Mouse (Mus musculus): ENCODE measurements around the gene Il13. TPM values are rescaled to one million over a fixed set of nuclear protein-coding genes. Genes with fewer than 3 reads are reported as not detected.

Il13 gene
- not detected in 4 replicates for total RNA-seq (2023; ENCODE audit: inconsistent age)

DNA sequence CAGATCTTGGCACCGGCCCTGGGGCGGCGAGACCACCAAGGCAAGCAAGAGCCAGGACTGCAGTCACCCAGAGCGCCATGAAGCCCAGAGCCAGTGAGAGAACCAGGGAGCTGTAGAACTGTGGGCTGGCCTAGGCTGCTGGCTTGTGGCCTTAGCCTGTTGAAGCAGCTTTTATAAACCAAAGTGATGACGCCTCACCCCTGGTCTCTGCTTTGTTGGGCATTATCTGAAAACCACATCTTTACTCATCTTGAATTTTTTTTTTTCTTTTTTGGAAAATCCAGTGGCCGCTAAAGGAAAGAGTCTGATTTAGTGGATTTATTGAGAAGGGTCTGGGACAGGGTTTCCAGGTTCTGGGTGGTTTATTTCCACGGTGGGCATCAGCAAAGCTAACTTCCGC, at the start of gene Il13:
TSS of gene Il13 (minus strand) at position 147 of the 400 bp plus-strand sequence.

DNA sequence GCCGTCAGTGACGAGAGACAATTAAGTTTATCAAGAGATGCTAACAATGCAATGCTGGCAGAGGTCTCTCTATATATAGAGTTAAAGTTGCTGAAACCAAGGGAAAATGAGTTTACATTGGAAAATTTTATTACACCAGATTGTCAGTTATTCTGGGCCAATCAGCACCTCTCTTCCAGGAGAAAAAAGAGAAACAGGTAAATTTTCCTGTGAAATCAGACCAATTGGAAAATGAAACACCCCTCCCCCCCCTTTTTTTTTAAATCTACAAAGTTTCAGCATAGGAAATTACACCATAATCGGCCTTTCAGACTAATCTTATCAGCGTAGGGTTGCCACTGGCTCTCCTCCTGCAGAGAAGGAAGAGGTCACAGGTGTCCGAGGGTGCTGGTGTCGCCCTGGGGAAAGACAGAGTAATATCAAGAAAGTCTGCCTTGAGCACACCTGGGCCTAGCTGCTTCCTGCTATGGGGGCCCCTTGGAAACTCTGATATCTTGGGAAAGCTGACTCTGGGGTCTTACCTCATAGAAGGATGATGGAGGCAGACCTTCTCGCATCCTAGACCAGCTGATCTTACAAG, 15.8 kb downstream of the Il13 start, which contains the start of gene Il4:
TSS of gene Il4 (minus strand) at position 51 of the 580 bp plus-strand sequence.

Other genes starting within 250 kb of the Il13 start
- not detected in 4 replicates for gene Leap2, start 211.5 kb downstream of the Il13 start, total RNA-seq (2023; ENCODE audit: inconsistent age)
- gene Uqcrq, start 203.9 kb downstream of the Il13 start, total RNA-seq (2023; ENCODE audit: inconsistent age): 138 to 153 TPM (median 150 TPM) in 4 replicates
- 0.39 to 0.94 TPM (median 0.77 TPM) in 4 replicates for gene Gdf9, start 203.7 kb downstream of the Il13 start, total RNA-seq (2023; ENCODE audit: inconsistent age)
- gene Gm10447, start 177.6 kb downstream of the Il13 start, total RNA-seq (2023; ENCODE audit: inconsistent age): not detected in 4 replicates
- gene Shroom1, start 177.5 kb downstream of the Il13 start, total RNA-seq (2023; ENCODE audit: inconsistent age): not detected in 4 replicates
- gene Gm9837, start 164.2 kb downstream of the Il13 start, total RNA-seq (2023; ENCODE audit: inconsistent age): not detected in 4 replicates
- gene Gm9945, start 154.5 kb downstream of the Il13 start, total RNA-seq (2023; ENCODE audit: inconsistent age): not detected in 4 replicates
- gene Sowaha, start 154.4 kb downstream of the Il13 start, total RNA-seq (2023; ENCODE audit: inconsistent age): not detected in 4 replicates
- 0.22 to 0.54 TPM in 2 of 4 replicates, not detected in the others for gene Sept8, start 115.4 kb downstream of the Il13 start, total RNA-seq (2023; ENCODE audit: inconsistent age)
- gene Kif3a, start 67.3 kb downstream of the Il13 start, total RNA-seq (2023; ENCODE audit: inconsistent age): 3.0 to 8.7 TPM (median 6.1 TPM) in 4 replicates
- not detected in 4 replicates for gene Il4, start 16.0 kb downstream of the Il13 start, total RNA-seq (2023; ENCODE audit: inconsistent age)
- gene Rad50, start 72.6 kb upstream of the Il13 start, total RNA-seq (2023; ENCODE audit: inconsistent age): 27.9 to 36.2 TPM (median 28.8 TPM) in 4 replicates
- not detected in 4 replicates for gene Il5, start 86.1 kb upstream of the Il13 start, total RNA-seq (2023; ENCODE audit: inconsistent age)
- 171 to 209 TPM (median 184 TPM) in 4 replicates for gene Irf1, start 135.3 kb upstream of the Il13 start, total RNA-seq (2023; ENCODE audit: inconsistent age)
- not detected in 4 replicates for gene Gm17334, start 138.5 kb upstream of the Il13 start, total RNA-seq (2023; ENCODE audit: inconsistent age)
- 4.3 to 6.7 TPM (median 5.4 TPM) in 4 replicates for gene Gm12216, start 224.6 kb upstream of the Il13 start, total RNA-seq (2023; ENCODE audit: inconsistent age)